Mouse (Mus musculus): Measurements from ENCODE around the gene Fto. TPM values are rescaled to one million over a fixed set of nuclear protein-coding genes. Genes with fewer than 3 reads are reported as not detected.

Gene Fto
- total RNA-seq (2021): 10 to 100 TPM; 62.9 to 68.3 TPM

- intact Hi-C loops (cut with DNase I): loop anchor here (10.0 kb wide), 1 partner anchor 1042 kb away; the partner anchor contains the start of gene Irx5
- peak; percentile 89 to 93 for DNase-seq
These were observed at the start of gene Fto, which contains the start of gene Rpgrip1l for GRCm38 (mm10) chr8:91312835-91313832. Fto (plus strand) TSS chr8:91313525. Rpgrip1l (minus strand) TSS chr8:91313262.

- intact Hi-C loops (cut with DNase I): no loop called here
- DNase-seq: no peak
These were observed 49.4 kb upstream of the Fto start for GRCm38 (mm10) chr8:91263939-91264338.

GRCm38 (mm10) chr8:91264564-91264963 is 48.8 kb upstream of the Fto start:
- intact Hi-C loops (cut with DNase I): no loop called here
- DNase-seq: no peak

GRCm38 (mm10) chr8:91269374-91269958 is 43.9 kb upstream of the Fto start:
- intact Hi-C loops (cut with DNase I): no loop called here
- no peak for DNase-seq

GRCm38 (mm10) chr8:91273493-91273892 is 39.8 kb upstream of the Fto start:
- intact Hi-C loops (cut with DNase I): no loop called here
- no peak for DNase-seq

- intact Hi-C loops (cut with DNase I): no loop called here
- no peak for DNase-seq
These were observed 37.0 kb upstream of the Fto start for GRCm38 (mm10) chr8:91276337-91276736.

GRCm38 (mm10) chr8:91278060-91278459 is 35.3 kb upstream of the Fto start:
- DNase-seq: no peak
- intact Hi-C loops (cut with DNase I): no loop called here

GRCm38 (mm10) chr8:91280467-91281212 is 32.7 kb upstream of the Fto start:
- intact Hi-C loops (cut with DNase I): no loop called here
- DNase-seq: peak; percentile 9 to 16

- DNase-seq: no peak
- intact Hi-C loops (cut with DNase I): no loop called here
These were observed 31.8 kb upstream of the Fto start for GRCm38 (mm10) chr8:91281545-91281944.

- DNase-seq: no peak
- intact Hi-C loops (cut with DNase I): no loop called here
These were observed 30.7 kb upstream of the Fto start for GRCm38 (mm10) chr8:91282655-91283054.

GRCm38 (mm10) chr8:91283815-91284214 is 29.5 kb upstream of the Fto start:
- intact Hi-C loops (cut with DNase I): no loop called here
- DNase-seq: no peak

GRCm38 (mm10) chr8:91286237-91286636 is 27.1 kb upstream of the Fto start:
- no peak for DNase-seq
- intact Hi-C loops (cut with DNase I): no loop called here

- no peak for DNase-seq
- intact Hi-C loops (cut with DNase I): no loop called here
These were observed 22.7 kb upstream of the Fto start for GRCm38 (mm10) chr8:91290576-91290975.

GRCm38 (mm10) chr8:91295786-91296185 is 17.5 kb upstream of the Fto start:
- DNase-seq: no peak
- intact Hi-C loops (cut with DNase I): no loop called here

- no peak for DNase-seq
- intact Hi-C loops (cut with DNase I): no loop called here
These were observed 14.7 kb upstream of the Fto start for GRCm38 (mm10) chr8:91298672-91299071.

- no peak for DNase-seq
- intact Hi-C loops (cut with DNase I): no loop called here
These were observed 8.6 kb upstream of the Fto start for GRCm38 (mm10) chr8:91304481-91305386.

GRCm38 (mm10) chr8:91312342-91312741 is 983 bp upstream of the Fto start:
- intact Hi-C loops (cut with DNase I): loop anchor here (10.0 kb wide), 1 partner anchor 1042 kb away; the partner anchor contains the start of gene Irx5
- DNase-seq: no peak

- intact Hi-C loops (cut with DNase I): loop anchor here (10.0 kb wide), 1 partner anchor 1037 kb away; the partner anchor contains the start of gene Irx5
- no peak for DNase-seq
These were observed 4.4 kb downstream of the Fto start for GRCm38 (mm10) chr8:91317567-91318227.

Measured in heart, postnatal 36 days (tissue).